Mouse (Mus musculus): ENCODE measurements around the gene Rhpn2.

GRCm38 (mm10) chr7:35373146-35373989 lies 39.4 kb downstream of the Rhpn2 start:
- no peak for TF ChIP-seq CTCF (IDR thresholded peaks at IDR 0.05; ENCODE audit: low read depth, low read length)
- TF ChIP-seq POLR2A (IDR thresholded peaks at IDR 0.05; ENCODE audit: extremely low read depth, insufficient read depth, low read length) = no peak
